Mouse (Mus musculus): ENCODE measurements around the gene Rmi2.

DNA sequence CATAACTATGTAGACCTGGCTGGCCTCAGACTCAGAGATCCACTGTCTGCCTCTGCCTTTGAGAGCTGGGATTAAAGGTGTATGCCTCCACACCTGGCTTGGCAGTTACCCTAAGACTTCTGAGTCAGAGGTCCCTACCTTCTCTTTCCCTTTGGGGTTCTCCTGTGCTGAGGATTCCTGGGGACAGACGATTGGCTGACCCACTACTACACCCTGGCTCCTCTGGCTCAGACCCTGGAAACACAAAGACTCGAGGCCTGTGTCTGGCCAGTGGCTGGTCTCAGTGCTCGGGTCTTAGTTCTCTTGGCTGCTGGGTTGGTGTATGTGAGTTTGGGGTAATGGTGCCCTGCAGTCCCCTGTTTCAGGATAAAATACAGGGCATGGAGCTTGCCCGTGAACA lies 16.0 kb downstream of the Rmi2 start:
- TF ChIP-seq POLR2A (IDR thresholded peaks at IDR 0.05; ENCODE audit: insufficient read depth, low read length): no peak
- no peak for TF ChIP-seq CTCF (IDR thresholded peaks at IDR 0.05; ENCODE audit: low read depth, low read length)
- TF ChIP-seq EP300 (IDR thresholded peaks at IDR 0.05; ENCODE audit: insufficient read depth, low read depth, low read length): no peak
